Mouse (Mus musculus) liver, embryonic 16.5 days (tissue): ENCODE data around the gene Olfr573-ps1. TPM values are rescaled to one million over a fixed set of nuclear protein-coding genes. Genes with fewer than 3 reads are reported as not detected.
A peak's percentile ranks its signal among the peaks of the same experiment; 100 is the strongest.

ENCODE experiments used
- ATAC-seq: fragments of 200-750 bp; cut with Nextera tagmentation; 2 replicates; pipeline ENCODE4 v1.8.0; 2017; ENCODE audit warnings: low read depth, mild to moderate bottlenecking, moderate number of reproducible peaks, moderate library complexity
- H3K27ac ChIP-seq: fragments of 300-500 bp; sonication (generic); 2 replicates; pipeline ENCODE4 v1.5.1; 2014; ENCODE audit warnings: mild to moderate bottlenecking, low read length
- H3K27me3 ChIP-seq: fragments of 300-500 bp; sonication (generic); 2 replicates; pipeline ENCODE4 v1.6.1; 2014; ENCODE audit warnings: low read depth, low read length, mixed read lengths; ENCODE audit not compliant: control insufficient read depth, insufficient read depth
- H3K36me3 ChIP-seq: fragments of 300-500 bp; sonication (generic); 2 replicates; pipeline ENCODE4 v1.6.1; 2014; ENCODE audit warnings: mild to moderate bottlenecking; ENCODE audit not compliant: control insufficient read depth, insufficient read depth
- H3K4me1 ChIP-seq: fragments of 300-500 bp; sonication (generic); 2 replicates; pipeline ENCODE4 v1.6.1; 2014; ENCODE audit warnings: low read depth, low read length, mixed read lengths; ENCODE audit not compliant: control insufficient read depth
- H3K4me2 ChIP-seq: fragments of 300-500 bp; sonication (generic); 2 replicates; pipeline ENCODE4 v1.6.1; 2014; ENCODE audit warnings: low read depth, low read length, mixed read lengths
- H3K4me3 ChIP-seq: fragments of 300-500 bp; sonication (generic); 2 replicates; pipeline ENCODE4 v1.5.1; 2014; ENCODE audit warnings: low read depth, mild to moderate bottlenecking, low read length
- H3K9ac ChIP-seq: fragments of 300-500 bp; sonication (generic); 2 replicates; pipeline ENCODE4 v1.6.1; 2014; ENCODE audit warnings: low read depth, low read length
- H3K9me3 ChIP-seq: fragments of 300-500 bp; sonication (generic); replicated peaks from 2 replicates; pipeline ENCODE4 v1.6.1; 2016; ENCODE audit warnings: low read length; ENCODE audit not compliant: control insufficient read depth
- WGBS: fragments of 180-500 bp; shearing (Covaris S2); extraction: QIAGEN DNeasy Blood & Tissue Kit; methylation state at CpG from one replicate; pipeline ENCODE4 v1.1.7; 2014; ENCODE audit not compliant: insufficient replicate concordance; 5-methylcytosine and 5-hydroxymethylcytosine counted together
- polyA plus RNA-seq: library from polyadenylated mRNA; unstranded; fragments of >200 nt; fragmentation: Nextera tagmentation; extraction: Ambion mirVana; gene quantifications from 2 replicates; pipeline ENCODE4 v1.2.1, GENCODE M21; 2015

Olfr573-ps1 gene
- not detected in 2 replicates for polyA plus RNA-seq

GRCm38 (mm10) chr7:102942475-102942874 is at the start of gene Olfr573-ps1:
Gene Olfr573-ps1, minus strand, starts transcription at chr7:102942575.
- 81% methylated on average over 2 of the region's 2 CpGs for WGBS
- Histone ChIP-seq H3K36me3 (no peaks in the 10 kb centered on the region), H3K9ac (no peak within 1 kb of the TSS), H3K4me3 (no peak within 1 kb of the TSS), H3K4me2 (no peak within 1 kb of the TSS), H3K27ac (no peak within 1 kb of the TSS), H3K9me3 (no peaks in the 10 kb centered on the region), H3K27me3 (no peaks in the 10 kb centered on the region), H3K4me1 (no peaks in the 10 kb centered on the region)
- no peak for ATAC-seq

- Histone ChIP-seq H3K36me3 (no peaks in the 10 kb centered on the region), H3K27ac (no peak within 1 kb of the TSS), H3K4me3 (no peak within 1 kb of the TSS), H3K4me2 (no peak within 1 kb of the TSS), H3K9me3 (no peaks in the 10 kb centered on the region), H3K4me1 (no peaks in the 10 kb centered on the region), H3K27me3 (no peaks in the 10 kb centered on the region), H3K9ac (no peak within 1 kb of the TSS)
- 52% methylated on average over 3 of the region's 3 CpGs for WGBS
- ATAC-seq = no peak
Observed at GRCm38 (mm10) chr7:102989224-102989623, 46.8 kb upstream of the Olfr573-ps1 start, which contains the start of gene Olfr578. Gene Olfr578, minus strand, starts transcription at chr7:102989324.

GRCm38 (mm10) chr7:102975843-102976242 is 33.5 kb upstream of the Olfr573-ps1 start, which contains the start of gene Olfr577:
Gene Olfr577, minus strand, starts transcription at chr7:102975943.
- no peak for ATAC-seq
- no peak within 1 kb of the TSS for H3K9ac ChIP-seq
- H3K4me1 ChIP-seq = no peaks in the 10 kb centered on the region
- H3K4me3 ChIP-seq = no peak within 1 kb of the TSS
- H3K36me3 ChIP-seq = no peaks in the 10 kb centered on the region
- 69% methylated on average over 2 of the region's 2 CpGs for WGBS
- no peak within 1 kb of the TSS for H3K27ac ChIP-seq
- no peaks in the 10 kb centered on the region for H3K9me3 ChIP-seq
- no peak within 1 kb of the TSS for H3K4me2 ChIP-seq
- no peaks in the 10 kb centered on the region for H3K27me3 ChIP-seq

- Histone ChIP-seq H3K9me3 (no peaks in the 10 kb centered on the region), H3K27me3 (no peaks in the 10 kb centered on the region), H3K27ac (no peak overlapping the region), H3K4me2 (no peak overlapping the region), H3K4me1 (no peaks in the 10 kb centered on the region), H3K9ac (no peak overlapping the region), H3K4me3 (no peak overlapping the region), H3K36me3 (no peaks in the 10 kb centered on the region)
- WGBS = 13% methylated on average over 1 of the region's 1 CpGs
- no peak for ATAC-seq
Observed at GRCm38 (mm10) chr7:102974399-102974798, 32.0 kb upstream of the Olfr573-ps1 start.

- H3K9me3 ChIP-seq = no peaks in the 10 kb centered on the region
- no peak within 1 kb of the TSS for H3K9ac ChIP-seq
- no peak within 1 kb of the TSS for H3K27ac ChIP-seq
- no peak within 1 kb of the TSS for H3K4me3 ChIP-seq
- no peaks in the 10 kb centered on the region for H3K27me3 ChIP-seq
- H3K4me1 ChIP-seq = no peaks in the 10 kb centered on the region
- 12% methylated on average over 2 of the region's 2 CpGs for WGBS
- no peak within 1 kb of the TSS for H3K4me2 ChIP-seq
- H3K36me3 ChIP-seq = no peaks in the 10 kb centered on the region
- ATAC-seq = no peak
Observed at GRCm38 (mm10) chr7:102962360-102962759, 20.0 kb upstream of the Olfr573-ps1 start, which contains the start of gene Olfr576. Gene Olfr576, plus strand, starts transcription at chr7:102962660.

- Histone ChIP-seq H3K4me2 (no peak within 1 kb of the TSS), H3K9ac (no peak within 1 kb of the TSS)
- ATAC-seq = peak; percentile 94
Observed at GRCm38 (mm10) chr7:102958593-102958992, 16.2 kb upstream of the Olfr573-ps1 start, which contains the start of gene Olfr575. Gene Olfr575, minus strand, starts transcription at chr7:102958775.

GRCm38 (mm10) chr7:102958137-102958536 is 15.8 kb upstream of the Olfr573-ps1 start:
- Histone ChIP-seq H3K36me3 (no peaks in the 10 kb centered on the region), H3K27ac (peak overlapping the region; percentile 57), H3K9me3 (no peaks in the 10 kb centered on the region), H3K27me3 (no peaks in the 10 kb centered on the region), H3K4me1 (no peaks in the 10 kb centered on the region), H3K4me2 (no peak overlapping the region), H3K4me3 (no peak overlapping the region), H3K9ac (no peak overlapping the region)
- WGBS = 53% methylated on average over 3 of the region's 3 CpGs
- peak; percentile 52; the same call in 1 of the 2 replicates for ATAC-seq

More at GRCm38 (mm10) chr7:102958593-102958992, 16.2 kb upstream of the Olfr573-ps1 start, which contains the start of gene Olfr575:
- 7% methylated on average over 1 of the region's 1 CpGs for WGBS
- H3K27ac ChIP-seq = peak within 1 kb of the TSS; percentile 57
- H3K36me3 ChIP-seq = no peaks in the 10 kb centered on the region
- no peak within 1 kb of the TSS for H3K4me3 ChIP-seq
- no peaks in the 10 kb centered on the region for H3K27me3 ChIP-seq
- no peaks in the 10 kb centered on the region for H3K4me1 ChIP-seq
- H3K9me3 ChIP-seq = no peaks in the 10 kb centered on the region

GRCm38 (mm10) chr7:102950732-102951131 is 8.4 kb upstream of the Olfr573-ps1 start:
- H3K9ac ChIP-seq = no peak overlapping the region
- WGBS = 52% methylated on average over 1 of the region's 1 CpGs
- H3K4me1 ChIP-seq = no peaks in the 10 kb centered on the region
- H3K4me2 ChIP-seq = no peak overlapping the region
- H3K27ac ChIP-seq = no peak overlapping the region
- no peaks in the 10 kb centered on the region for H3K27me3 ChIP-seq
- no peak overlapping the region for H3K4me3 ChIP-seq
- H3K9me3 ChIP-seq = no peaks in the 10 kb centered on the region
- no peak for ATAC-seq
- no peaks in the 10 kb centered on the region for H3K36me3 ChIP-seq

GRCm38 (mm10) chr7:102948167-102948566 is 5.8 kb upstream of the Olfr573-ps1 start, which contains the start of gene Olfr574:
Gene Olfr574, plus strand, starts transcription at chr7:102948467.
- no peak within 1 kb of the TSS for H3K4me2 ChIP-seq
- no peaks in the 10 kb centered on the region for H3K4me1 ChIP-seq
- no peaks in the 10 kb centered on the region for H3K36me3 ChIP-seq
- WGBS = 62% methylated on average over 1 of the region's 1 CpGs
- ATAC-seq = no peak
- H3K4me3 ChIP-seq = no peak within 1 kb of the TSS
- no peak within 1 kb of the TSS for H3K27ac ChIP-seq
- no peaks in the 10 kb centered on the region for H3K9me3 ChIP-seq
- H3K27me3 ChIP-seq = no peaks in the 10 kb centered on the region
- no peak within 1 kb of the TSS for H3K9ac ChIP-seq
